Mouse (Mus musculus) lung, postnatal 25 days (tissue): Measurements from ENCODE around the gene H60b.
A peak's percentile ranks its signal among the peaks of the same experiment; 100 is the strongest.
"Not testable (repeated sequence)": the region's sequence is repeated elsewhere in the genome, so short reads cannot be mapped to it uniquely, and the experiment has no call there.

Source experiments
- DNase-seq: peaks from one replicate; pipeline ENCODE4 v3.0.0; 2022; ENCODE audit warnings: low spot score

Gene H60b

DNA sequence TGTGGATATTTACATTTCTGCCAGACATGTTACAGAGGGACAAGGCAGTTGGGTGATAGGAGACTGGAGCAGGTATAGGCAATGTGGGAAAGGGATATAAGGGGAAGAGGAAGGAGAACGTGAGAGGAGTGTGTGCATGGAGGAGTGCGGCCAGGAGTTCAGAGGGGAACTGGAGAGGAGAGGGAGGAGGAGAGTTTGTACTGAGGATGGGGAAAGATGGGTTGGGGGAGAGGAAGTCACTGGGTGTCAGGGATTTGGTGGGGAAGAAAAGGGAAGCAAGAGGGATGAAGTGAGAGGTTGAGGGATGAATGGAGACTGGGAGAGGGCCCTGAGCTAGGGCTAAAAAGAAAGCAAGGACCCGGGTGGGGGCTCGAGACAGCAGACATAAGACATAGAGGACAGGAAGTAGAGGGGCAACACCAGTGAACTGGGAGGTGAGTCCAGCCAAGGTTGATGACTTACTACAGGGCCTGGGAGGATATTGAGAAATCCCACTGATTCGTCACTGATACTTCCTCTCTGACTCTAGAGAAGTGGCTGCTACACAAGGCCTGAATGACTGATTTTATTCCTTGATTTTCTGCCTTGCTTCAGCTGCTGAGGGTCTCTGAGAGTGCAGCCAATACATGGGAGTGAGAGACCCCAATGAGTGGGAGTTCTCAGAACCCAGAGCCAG is 7.1 kb downstream of the H60b start:
- not testable (repeated sequence) for DNase-seq

DNA sequence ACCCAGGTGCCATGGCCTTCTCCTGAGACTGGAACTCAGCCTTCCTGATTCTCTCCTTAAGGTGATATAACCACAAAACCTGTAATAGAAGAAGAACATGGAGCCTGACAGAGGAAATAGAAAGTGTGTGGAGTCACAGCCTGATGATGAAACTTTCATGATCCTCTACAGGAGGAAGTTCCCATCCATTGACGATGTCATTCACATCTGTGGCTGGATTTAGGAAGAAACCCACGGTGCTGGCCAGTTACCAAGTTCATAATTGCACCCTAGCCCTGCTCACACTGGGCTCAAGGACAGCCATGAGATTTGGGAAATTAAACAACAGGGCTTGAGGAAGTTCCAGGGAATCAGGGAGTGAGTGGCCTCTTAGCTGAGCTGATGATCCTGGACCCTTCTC is 7.6 kb downstream of the H60b start:
- DNase-seq: not testable (repeated sequence)

DNA sequence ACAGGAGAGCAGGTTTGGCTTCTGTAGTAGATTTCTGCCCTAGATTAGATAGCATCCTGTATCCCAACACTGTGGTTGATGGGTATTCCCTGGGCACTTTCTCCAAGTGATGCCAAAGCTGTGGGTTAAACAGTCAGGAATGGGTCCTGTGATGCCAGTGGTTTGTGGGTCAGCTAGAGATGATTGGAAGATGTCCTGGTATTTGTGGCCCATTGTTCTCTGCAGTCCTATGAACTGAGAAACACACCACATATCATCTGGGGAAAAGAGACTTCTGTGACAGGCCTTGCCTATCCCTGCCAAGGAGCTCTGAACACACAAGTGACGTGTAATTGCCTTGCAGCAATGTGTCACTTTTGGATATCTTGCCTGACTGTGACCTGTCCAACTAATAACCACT is 8.7 kb downstream of the H60b start:
- not testable (repeated sequence) for DNase-seq

DNA sequence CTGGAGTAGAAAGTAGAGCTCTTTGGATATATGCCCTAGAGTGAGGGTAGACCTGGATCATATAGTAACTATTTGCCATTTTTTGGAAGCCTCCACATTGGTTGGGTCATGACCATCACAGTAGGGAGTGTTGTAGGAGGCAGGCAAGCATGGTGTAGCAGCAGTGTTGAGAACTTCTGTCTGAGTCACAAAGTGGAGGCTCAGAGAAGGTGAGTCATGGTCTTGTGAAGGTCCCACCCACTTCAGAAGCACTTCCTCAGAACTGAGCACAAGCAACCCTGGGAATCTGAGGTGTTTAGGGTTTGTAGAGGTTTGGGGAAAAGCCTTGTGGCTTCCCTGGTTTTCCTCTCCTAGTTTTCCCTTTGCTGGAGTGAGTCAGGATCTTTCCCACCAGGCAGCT is 10.7 kb downstream of the H60b start:
- DNase-seq: not testable (repeated sequence)

DNA sequence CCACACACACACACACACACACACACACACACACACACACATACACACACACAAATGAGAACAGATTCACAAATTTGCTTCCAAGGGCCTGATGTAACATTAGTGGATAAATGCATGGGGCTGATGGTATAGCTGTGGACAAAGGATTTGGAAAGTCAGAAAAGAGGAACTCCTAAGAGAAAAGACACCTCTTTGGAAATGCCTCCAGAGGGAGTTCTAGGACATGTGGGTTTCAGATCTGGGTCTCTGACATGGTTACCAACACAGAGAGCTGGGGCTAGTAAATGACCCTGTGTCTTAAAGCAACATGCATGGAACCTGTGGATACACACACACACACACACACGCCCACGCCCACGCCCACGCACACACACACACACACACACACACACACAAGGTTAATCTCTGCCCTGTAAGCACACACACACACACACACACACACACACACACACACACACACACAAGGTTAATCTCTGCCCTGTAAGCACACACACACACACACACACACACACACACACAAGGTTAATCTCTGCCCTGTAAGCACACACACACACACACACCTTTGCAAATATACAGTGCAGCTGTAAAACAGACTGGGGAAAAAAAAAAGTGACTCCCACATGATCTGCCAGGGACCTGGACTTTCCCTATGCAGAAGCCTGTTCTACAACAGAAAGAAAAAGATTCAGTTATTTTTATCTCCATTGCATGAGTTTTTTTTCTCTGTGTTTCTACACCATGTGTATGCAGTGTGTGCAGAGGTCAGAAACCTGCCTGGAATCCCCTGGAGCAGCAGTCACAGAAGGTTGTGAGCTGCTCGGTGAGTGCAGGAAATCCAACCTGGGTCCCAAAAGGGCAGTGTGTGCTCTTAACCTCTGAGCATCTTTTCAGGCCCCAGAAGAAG is 14.3 kb downstream of the H60b start:
- DNase-seq: not testable (repeated sequence)

DNA sequence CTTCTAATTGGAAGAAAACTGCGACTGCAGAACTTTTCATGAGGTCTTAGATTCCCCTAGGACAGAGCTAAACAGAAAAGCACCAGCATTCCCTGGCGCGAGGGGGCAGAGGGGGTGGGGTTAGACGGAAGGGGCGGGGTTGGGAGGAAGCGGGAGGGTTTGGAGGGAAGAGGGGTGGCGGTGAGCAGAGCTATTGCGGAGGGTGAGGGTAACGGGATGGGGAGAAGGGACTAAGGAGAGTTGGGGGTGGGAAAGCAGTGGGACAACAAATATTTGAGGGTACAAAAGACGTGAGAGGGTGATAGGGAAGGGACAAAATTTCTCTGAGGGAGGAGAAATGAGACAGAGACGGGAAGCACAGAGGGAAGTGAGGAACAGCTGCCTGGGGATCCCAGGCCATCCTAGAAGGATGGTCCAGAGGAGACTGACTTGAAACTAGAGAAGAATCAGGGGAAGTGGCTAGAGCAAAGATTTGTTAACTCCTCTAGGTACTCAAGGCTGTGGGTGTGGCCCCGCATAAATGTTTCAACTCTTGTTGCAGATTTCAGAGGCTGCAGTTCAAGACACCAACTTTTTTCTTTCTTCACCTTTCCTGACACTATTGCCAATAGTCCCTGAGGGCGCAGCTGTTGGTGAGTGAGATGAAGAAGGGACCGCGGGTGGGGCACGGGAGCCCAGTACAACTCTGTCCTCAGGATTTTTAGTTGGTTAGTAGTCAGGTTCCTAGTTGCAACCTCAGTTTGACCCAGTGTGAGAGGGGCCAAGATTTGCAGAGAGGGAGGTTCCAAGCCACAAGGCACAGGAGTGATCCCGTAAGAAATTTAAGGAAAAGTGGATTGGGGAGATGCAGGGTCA is 15.2 kb downstream of the H60b start:
- not testable (repeated sequence) for DNase-seq

DNA sequence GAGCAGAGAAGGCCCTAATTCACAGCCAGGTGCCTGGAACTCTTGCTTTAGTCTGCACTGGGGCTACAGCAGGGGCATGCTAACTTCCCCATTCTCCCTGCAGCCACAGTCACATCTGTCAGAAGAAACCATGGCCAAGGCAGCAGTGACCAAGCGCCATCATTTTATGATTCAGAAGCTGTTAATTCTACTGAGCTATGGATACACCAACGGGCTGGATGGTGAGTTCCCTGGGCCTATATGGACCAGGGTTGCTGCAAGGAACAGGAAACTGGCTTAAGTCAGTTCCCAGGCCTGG is 15.8 kb downstream of the H60b start:
- DNase-seq: not testable (repeated sequence)

DNA sequence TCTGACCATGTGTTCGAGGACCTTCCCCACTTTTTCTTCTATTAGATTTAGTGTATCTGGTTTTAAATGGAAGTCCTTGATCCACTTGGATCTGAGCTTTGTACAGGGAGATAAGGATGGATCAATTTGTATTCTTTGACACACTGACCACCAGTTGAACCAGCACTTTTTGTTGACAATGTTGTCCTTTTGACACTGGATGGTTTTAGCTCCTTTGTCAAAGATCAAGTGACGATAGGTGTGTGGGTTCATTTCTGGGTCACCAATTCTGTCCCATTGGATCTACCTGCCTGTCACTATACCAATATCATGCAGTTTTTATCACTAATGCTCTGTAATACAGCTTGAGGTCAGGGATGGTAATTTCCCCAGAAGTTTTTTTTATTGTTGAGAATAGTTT is 18.1 kb downstream of the H60b start:
- DNase-seq: not testable (repeated sequence)

DNA sequence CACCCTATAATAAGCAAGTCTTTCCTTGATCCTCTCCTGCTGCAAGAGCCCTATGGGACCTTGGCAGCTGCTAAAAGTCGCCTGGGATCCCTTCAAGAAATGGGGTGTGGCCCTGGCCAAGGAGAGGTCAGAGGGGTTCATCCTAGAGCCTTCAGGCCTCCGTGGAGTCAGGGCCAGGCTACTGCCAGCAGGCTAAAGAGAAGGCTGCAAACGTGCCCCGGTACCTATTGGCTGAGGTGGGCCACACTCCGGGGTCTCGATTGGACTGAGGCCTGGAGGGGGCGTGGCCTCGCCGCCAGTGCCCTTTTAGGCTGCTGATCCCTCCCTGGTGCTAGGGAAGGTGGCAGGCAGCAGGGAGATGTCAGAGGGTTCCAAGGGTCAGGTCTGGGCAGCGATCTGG is 32.6 kb downstream of the H60b start:
- not testable (repeated sequence) for DNase-seq

DNA sequence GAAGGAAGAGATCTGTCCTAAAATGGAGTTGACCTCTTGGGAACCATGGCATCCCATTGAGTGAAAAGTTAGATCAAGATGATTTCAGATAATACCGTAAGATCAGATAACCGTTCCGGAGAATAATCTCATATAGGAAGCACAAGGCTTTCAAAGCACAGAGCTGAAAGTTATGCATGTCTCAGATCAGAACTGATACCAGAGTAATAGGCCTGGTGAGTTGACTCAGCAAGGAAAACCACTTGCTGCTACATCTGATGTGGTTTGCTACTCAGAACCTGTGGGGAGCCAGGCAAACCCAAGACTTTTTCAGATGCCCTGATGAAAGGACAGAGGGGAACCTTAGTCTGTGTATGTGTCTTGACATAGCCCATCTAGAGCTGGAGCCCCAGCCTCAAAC is 43.0 kb downstream of the H60b start:
- DNase-seq: not testable (repeated sequence)

DNA sequence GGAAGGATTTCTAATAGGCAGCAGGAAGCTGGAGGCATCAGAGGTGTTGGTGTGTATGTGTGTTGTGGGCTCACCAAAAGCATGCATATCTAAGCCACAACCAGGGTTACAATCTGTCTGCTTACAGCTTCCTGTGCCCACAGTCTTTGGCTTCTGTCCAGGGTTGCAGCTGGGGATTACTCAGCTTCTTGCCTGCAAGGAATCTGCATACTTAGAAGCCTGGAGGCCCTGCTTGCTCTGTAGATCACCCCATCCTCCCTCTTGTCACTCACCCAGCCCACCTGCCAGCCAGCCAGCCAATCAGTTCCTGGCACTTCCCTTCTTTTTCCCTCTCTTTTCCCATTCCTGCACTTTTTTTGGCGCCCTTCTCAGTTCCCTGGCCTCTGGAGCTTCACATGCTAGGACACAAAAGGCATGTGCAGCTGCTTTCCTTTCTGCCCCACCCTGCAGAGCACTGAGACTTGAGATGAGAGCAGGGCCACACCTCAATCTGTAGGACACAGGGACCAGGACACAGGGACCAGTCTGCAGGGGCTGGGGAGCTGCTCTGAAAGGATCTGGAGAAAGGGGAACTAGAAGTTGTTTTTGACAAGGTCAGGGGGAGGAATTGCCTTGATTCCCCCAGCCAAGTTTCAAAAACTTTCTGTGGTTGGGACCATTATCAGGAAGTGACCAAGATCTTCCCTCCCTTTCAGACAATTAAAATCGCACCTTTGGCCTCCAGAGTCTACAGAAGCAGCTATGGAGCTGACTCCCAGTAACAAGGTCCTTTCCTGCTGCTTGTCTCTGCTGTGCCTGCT is 44.6 kb downstream of the H60b start:
- DNase-seq: not testable (repeated sequence)

DNA sequence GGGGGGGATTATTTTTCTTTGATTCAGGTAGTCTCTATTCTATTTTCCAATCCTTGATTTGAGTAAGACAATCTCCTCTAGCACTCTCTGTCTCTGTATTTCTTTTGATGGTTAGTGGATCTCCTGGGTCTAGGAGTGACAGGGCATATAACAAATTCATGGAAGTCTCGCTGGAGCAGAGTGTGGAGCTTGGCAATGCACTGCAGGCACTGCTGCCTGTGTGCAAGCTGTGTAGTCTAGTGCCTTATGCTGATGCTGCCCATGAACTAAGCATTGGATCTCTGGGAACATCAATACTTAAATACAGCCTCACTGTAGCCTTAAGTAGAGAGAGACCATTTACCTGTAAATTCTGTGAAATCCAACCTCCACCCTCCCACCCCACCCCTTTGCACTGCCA is 48.1 kb downstream of the H60b start:
- not testable (repeated sequence) for DNase-seq

DNA sequence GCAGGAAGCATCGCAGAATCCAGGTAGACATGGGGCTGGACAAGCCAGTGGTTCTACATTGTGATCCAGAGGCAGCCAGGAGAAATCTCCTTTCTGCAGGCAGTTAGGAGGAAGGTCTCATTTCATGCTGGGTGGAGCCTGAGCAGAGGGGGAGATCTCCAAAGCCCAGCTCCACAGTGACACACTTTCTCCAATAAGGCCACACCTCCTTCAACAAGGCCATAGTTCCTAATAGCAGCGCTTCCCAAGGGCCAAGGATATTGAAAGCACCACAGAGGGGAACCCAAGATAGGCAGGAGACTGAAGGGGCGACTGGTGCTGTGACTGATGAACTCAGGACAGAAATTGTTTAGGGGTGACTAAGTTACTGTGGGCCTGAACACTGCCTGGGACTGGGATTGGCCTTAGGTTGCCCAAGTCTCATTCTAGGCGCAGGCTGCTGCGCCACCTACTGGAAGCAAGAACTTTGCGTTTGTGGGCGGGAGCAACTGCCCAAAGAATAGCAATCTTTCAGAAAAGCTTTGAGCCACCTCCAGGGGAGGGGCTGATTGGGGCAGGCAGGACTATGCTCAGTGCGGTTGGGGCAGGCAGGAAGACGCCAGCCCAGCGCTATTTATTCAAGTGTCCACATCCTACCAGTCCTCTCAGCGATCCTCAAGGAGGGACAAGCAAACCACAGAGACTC is 53.8 kb downstream of the H60b start:
- DNase-seq: peak; percentile 56

DNA sequence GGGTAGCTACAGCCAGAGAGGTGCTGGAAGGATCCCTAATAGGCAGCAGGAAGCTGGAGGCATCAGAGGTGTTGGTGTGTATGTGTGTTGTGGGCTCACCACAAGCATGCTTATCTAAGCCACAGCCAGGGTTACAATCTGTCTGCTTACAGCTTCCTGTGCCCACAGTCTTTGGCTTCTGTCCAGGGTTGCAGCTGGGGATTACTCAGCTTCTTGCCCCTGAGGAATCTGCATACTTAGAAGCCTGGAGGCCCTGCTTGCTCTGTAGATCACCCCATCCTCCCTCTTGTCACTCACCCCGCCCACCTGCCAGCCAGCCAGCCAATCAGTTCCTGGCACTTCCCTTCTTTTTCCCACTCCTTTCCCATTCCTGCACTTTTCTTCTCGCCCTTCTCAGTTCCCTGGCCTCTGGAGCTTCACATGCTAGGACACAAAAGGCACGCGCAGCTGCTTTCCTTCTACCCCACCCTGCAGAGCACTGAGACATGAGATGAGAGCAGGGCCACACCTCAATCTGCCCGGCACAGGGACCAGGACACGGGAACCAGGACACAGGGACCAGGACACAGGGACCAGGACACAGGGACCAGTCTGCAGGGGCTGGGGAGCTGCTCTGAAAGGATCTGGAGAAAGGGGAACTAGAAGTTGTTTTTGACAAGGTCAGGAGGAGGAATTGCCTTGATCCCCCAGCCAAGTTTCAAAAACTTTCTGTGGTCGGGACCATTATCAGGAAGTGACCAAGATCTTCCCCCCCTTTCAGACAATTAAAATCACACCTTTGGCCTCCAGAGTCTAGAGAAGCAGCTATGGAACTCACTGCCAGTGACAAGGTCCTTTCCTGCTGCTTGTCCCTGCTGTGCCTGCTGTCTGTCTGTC is 65.3 kb downstream of the H60b start:
- not testable (repeated sequence) for DNase-seq

DNA sequence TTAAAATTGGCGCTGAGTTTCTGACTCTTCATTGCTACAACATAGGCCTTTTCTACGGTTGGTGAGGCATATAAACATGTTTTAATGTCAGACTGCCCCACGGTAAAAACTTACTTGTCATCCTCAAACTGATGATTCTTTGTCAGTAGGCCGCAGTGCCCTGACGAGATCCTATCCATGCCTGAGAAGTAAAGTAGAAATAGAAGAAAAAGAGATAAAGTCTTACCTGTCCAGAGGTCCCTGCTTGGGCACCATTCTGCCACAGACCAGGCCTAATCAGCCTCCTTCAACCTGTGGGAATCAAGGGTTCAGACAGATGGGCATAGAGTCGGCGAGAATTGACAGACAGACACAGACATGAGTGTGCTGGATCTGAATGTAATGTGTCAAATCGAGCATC is 106.7 kb downstream of the H60b start:
- no peak for DNase-seq

DNA sequence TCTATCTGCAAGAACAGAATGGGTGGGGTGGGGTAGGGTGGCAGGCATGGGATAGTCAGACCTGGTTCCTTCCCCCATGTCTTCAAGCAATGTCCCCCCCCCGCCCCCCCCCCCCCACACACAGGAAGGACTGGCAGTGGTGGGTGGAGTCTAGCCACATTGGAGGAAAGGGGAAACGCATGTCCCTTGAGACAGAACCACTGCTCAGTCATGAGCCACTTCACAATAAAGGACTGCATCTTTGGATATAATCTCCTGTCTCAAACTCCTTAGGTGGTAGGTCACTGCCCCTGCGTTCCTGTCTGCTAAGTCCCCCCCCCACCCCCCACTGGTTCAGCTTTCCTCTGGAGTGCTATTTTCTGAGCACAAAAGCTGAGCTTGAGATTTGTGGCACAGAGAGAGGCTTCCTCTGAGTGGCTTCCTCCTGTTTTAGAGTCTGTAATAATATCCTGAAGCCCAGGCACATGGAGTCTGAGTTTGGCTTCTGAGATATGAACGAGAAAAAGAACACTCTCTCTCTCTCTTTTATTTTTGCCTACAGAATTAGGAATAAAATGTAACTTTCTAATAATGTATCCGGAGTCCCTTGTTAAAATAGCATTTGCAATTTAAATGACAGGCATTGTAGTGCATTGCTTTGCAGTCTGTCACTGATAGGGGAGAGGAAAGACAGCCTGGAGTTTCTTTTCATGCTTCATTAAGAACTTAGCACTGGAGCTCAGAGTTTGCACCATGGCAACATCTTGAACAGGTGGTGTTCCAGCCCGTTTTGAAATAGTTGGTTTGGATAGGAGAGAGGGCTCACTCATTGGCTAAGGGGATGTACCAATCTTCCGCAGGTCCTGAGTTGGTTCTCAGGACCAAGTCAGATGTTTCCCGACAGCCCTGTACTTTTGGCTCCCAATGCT is 112.7 kb downstream of the H60b start:
- DNase-seq: not testable (repeated sequence)

DNA sequence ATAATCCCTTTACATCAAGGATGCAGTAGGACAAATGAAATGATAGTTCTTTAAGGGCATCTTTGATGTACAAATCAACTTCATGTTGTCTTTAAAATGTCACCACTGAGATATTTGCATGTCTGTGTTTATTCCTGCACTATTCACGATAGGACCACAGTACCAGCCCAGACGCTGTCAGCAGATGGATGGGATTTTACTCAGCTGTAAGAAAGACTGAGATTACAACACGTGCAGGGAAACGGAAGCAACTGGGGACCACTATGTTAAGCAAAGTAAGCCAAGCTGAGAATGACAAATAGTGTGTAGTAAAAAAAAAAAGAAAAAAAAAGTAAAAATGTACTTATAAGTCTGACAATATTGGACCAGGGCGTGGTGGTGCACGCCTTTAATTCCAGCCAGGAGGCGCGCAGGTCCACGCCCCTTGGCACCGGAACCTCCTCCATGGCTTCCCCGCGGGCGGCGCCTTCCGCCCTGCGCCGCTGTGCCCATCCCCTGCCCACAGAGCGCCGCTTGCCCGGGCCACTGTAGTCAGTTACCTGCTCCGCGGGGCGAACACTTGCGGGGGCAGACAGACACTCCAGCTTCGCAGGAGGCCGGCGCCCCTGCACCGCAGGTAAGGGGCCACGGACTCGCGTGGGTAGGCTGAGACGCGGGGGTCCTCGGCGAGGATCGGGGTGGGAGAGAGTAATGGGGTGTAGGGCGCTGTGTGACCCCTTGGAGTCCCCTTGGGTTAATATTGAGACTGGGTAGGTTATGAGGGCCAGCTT is 114.7 kb downstream of the H60b start:
- not testable (repeated sequence) for DNase-seq

DNA sequence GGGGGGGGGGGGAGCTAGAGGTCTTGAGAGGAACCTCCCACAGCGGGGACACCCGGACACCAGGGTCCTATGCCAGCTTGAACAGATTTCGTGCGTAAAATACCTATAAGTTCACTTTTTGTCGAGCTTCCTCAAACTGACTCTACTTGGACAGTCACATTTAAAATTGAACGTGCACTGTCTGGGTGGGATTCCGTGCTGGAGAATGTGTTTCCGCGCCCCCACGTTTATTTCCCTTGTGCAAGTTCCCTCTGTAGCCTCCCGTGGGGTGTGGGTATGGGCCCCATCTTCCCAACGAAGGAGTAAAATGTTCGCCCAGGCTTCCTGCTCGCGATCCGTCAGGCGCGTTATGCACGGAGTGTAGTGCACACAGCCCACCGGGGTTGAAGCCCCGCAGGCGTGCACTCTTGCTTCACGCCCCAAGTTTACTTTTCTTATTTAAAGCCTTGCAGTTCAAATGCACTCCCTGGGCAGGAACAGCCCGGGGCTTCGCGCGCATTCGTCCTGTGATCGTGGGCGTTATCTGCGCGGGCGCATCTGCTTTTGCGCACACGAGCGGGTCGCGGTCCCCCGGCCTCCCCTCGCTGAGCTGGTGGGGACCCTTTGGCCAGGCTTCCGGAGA is 115.4 kb downstream of the H60b start:
- no peak for DNase-seq
